Mouse (Mus musculus) neural tube, embryonic 14.5 days (tissue): ENCODE measurements around the gene Barx2. TPM values are rescaled to one million over a fixed set of nuclear protein-coding genes. Genes with fewer than 3 reads are reported as not detected.

ENCODE experiments used
- ATAC-seq: fragments of 200-750 bp; cut with Nextera tagmentation; 2 replicates; pipeline ENCODE4 v1.8.0; 2017; ENCODE audit warnings: low read depth, mild to moderate bottlenecking, moderate TSS enrichment, moderate library complexity
- H3K27ac ChIP-seq: fragments of 300-500 bp; sonication (generic); 2 replicates; pipeline ENCODE4 v1.5.1; 2014; ENCODE audit warnings: low read depth, mild to moderate bottlenecking, control low read depth, low read length, moderate library complexity, mixed read lengths
- H3K27me3 ChIP-seq: fragments of 300-500 bp; sonication (generic); 2 replicates; pipeline ENCODE4 v1.6.1; 2014; ENCODE audit warnings: low read length; ENCODE audit not compliant: control insufficient read depth, insufficient read depth
- H3K36me3 ChIP-seq: fragments of 300-500 bp; sonication (generic); 2 replicates; pipeline ENCODE4 v1.6.1; 2014; ENCODE audit warnings: low read length, mixed read lengths; ENCODE audit not compliant: control insufficient read depth, insufficient read depth
- H3K4me1 ChIP-seq: fragments of 300-500 bp; sonication (generic); 2 replicates; pipeline ENCODE4 v1.6.1; 2014; ENCODE audit warnings: low read length; ENCODE audit not compliant: control insufficient read depth, insufficient read depth
- H3K4me2 ChIP-seq: fragments of 300-500 bp; sonication (generic); 2 replicates; pipeline ENCODE4 v1.6.1; 2014; ENCODE audit warnings: mild to moderate bottlenecking, low read depth, low read length, control low read depth
- H3K4me3 ChIP-seq: fragments of 300-500 bp; sonication (generic); 2 replicates; pipeline ENCODE4 v1.5.1; 2014; ENCODE audit warnings: low read depth, low read length, control low read depth, mixed read lengths
- H3K9ac ChIP-seq: fragments of 300-500 bp; sonication (generic); replicated peaks from 2 replicates; pipeline ENCODE4 v1.6.1; 2014; ENCODE audit warnings: low read depth, mild to moderate bottlenecking, control low read depth, low read length, mixed read lengths
- H3K9me3 ChIP-seq: fragments of 300-500 bp; sonication (generic); 2 replicates; pipeline ENCODE4 v1.6.1; 2016; ENCODE audit warnings: low read length; ENCODE audit not compliant: control insufficient read depth
- WGBS: fragments of 180-500 bp; shearing (Covaris S2); extraction: QIAGEN DNeasy Blood & Tissue Kit; methylation state at CpG from one replicate; pipeline ENCODE4 v1.1.7; 2014; 5-methylcytosine and 5-hydroxymethylcytosine counted together
- polyA plus RNA-seq: library from polyadenylated mRNA; unstranded; fragments of >200 nt; fragmentation: Nextera tagmentation; extraction: Ambion mirVana; gene quantifications from 2 replicates; pipeline ENCODE4 v1.2.1, GENCODE M21; 2014

The Barx2 gene
- polyA plus RNA-seq, 1 experiment from 2014 or later = not detected

DNA sequence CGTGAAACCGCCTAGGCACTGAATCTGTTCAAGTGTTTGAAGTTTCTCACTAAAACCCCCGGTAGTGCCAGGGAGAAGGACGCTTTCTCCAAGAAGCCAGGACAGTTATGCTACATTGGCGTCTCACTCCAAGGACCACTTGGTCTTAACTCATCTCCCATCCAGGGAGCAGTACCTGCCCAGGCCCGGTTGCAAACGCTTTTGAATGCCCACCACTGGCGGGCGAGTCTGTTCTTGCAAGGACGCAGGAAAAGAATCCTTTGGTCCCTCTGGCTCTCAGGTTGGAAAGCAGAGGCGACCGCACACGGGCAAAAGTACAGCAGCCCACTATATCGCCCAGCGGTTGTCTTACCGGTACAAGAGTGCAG lies 725 bp downstream of the Barx2 start:
- Histone ChIP-seq H3K27ac (no peak overlapping the region), H3K36me3 (no peaks in the 10 kb centered on the region), H3K27me3 (peaks cover 55% of the 10 kb centered on the region), H3K4me3 (peak overlapping the region; percentile 45), H3K4me1 (peaks cover 13% of the 10 kb centered on the region), H3K9ac (no peak overlapping the region), H3K9me3 (no peaks in the 10 kb centered on the region), H3K4me2 (peak overlapping the region; percentile 94)
- no peak for ATAC-seq
- 2% methylated on average over 16 of the region's 16 CpGs for WGBS

DNA sequence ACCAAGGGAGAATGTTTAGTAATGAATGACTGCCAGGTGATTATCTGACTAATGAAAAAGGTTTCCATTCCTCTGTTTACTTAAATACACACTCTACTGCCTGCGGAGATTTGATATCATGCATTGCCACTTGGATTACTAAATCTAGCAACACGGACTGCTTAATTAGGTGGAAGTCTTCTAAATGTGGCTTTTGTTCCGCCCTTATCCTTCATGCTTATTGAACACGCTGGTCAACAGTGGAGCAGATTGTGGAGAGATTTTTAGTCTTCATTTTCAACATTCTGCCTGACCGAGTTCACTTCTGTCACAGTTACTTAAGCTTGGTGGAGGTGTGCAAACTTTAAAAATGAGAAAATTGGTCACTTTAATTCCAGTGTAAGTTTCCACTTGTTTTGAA lies 3.0 kb downstream of the Barx2 start:
- Histone ChIP-seq H3K36me3 (no peaks in the 10 kb centered on the region), H3K4me1 (peaks cover 13% of the 10 kb centered on the region), H3K27ac (no peak overlapping the region), H3K4me2 (no peak overlapping the region), H3K9ac (no peak overlapping the region), H3K4me3 (no peak overlapping the region), H3K9me3 (no peaks in the 10 kb centered on the region), H3K27me3 (peaks cover 38% of the 10 kb centered on the region)
- ATAC-seq = no peak
- 63% methylated on average over 5 of the region's 5 CpGs for WGBS

- no peak overlapping the region for H3K4me3 ChIP-seq
- no peak overlapping the region for H3K4me2 ChIP-seq
- no peak for ATAC-seq
- H3K27ac ChIP-seq = no peak overlapping the region
- no peaks in the 10 kb centered on the region for H3K36me3 ChIP-seq
- H3K4me1 ChIP-seq = no peaks in the 10 kb centered on the region
- WGBS = 89% methylated on average over 2 of the region's 2 CpGs
- no peaks in the 10 kb centered on the region for H3K27me3 ChIP-seq
- H3K9ac ChIP-seq = no peak overlapping the region
- H3K9me3 ChIP-seq = no peaks in the 10 kb centered on the region
Observed at GRCm38 (mm10) chr9:31901781-31902180, 11.5 kb downstream of the Barx2 start.

GRCm38 (mm10) chr9:31894775-31895320 lies 18.4 kb downstream of the Barx2 start:
- Histone ChIP-seq H3K9ac (no peak overlapping the region), H3K4me1 (no peaks in the 10 kb centered on the region), H3K9me3 (no peaks in the 10 kb centered on the region), H3K36me3 (no peaks in the 10 kb centered on the region), H3K4me3 (no peak overlapping the region), H3K27ac (no peak overlapping the region), H3K27me3 (no peaks in the 10 kb centered on the region), H3K4me2 (no peak overlapping the region)
- 49% methylated on average over 10 of the region's 10 CpGs for WGBS
- ATAC-seq = no peak

GRCm38 (mm10) chr9:31888333-31888732 lies 24.9 kb downstream of the Barx2 start:
- Histone ChIP-seq H3K36me3 (no peaks in the 10 kb centered on the region), H3K9ac (no peak overlapping the region), H3K9me3 (no peaks in the 10 kb centered on the region), H3K4me3 (no peak overlapping the region), H3K4me2 (no peak overlapping the region), H3K27me3 (no peaks in the 10 kb centered on the region), H3K4me1 (no peaks in the 10 kb centered on the region), H3K27ac (no peak overlapping the region)
- 79% methylated on average over 4 of the region's 4 CpGs for WGBS
- ATAC-seq = no peak

DNA sequence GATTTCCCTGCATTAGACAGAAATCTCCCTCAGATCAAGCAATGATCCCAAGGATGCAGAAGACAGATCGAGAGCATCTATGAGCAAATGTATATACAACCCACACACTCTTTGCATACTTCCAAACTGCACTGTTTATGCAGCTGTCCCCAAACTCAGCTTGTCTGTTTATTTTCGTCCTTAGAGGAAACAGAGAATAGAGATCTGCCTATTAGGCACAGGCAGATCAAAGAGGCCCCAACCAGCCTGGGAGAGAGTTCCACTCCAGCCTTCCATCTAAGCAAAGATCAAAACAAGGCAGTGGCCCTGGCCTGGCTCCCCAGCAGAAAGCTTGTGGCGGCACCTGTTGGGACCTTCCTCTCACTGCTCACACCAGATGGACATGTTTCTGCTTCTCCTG lies 27.0 kb downstream of the Barx2 start:
- Histone ChIP-seq H3K27ac (no peak overlapping the region), H3K27me3 (no peaks in the 10 kb centered on the region), H3K4me3 (no peak overlapping the region), H3K9me3 (no peaks in the 10 kb centered on the region), H3K36me3 (no peaks in the 10 kb centered on the region), H3K4me2 (no peak overlapping the region), H3K4me1 (no peaks in the 10 kb centered on the region), H3K9ac (no peak overlapping the region)
- WGBS = 76% methylated on average over 3 of the region's 3 CpGs
- no peak for ATAC-seq

DNA sequence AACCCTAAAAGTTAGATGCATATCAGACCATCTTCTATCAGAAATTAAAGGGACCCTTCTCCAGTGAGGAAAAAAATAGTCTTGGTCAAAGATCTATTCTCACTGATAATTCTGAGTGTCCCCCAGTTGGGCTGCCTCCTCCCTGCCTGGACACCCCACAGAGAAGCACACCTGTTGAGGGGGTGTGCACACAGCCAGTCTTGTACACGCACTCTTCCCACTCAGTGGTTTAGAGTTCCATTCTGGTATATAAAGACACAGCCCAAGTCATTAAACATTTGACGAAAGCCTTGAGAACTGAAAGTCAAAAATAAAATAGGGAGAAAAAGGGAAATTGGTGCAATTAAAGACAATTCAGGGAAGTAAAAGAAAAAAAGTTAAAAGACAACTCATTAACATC lies 30.9 kb downstream of the Barx2 start:
- H3K27ac ChIP-seq = no peak overlapping the region
- no peaks in the 10 kb centered on the region for H3K9me3 ChIP-seq
- no peak overlapping the region for H3K9ac ChIP-seq
- H3K4me3 ChIP-seq = no peak overlapping the region
- H3K4me2 ChIP-seq = no peak overlapping the region
- no peaks in the 10 kb centered on the region for H3K27me3 ChIP-seq
- no peaks in the 10 kb centered on the region for H3K4me1 ChIP-seq
- 83% methylated on average over 2 of the region's 2 CpGs for WGBS
- H3K36me3 ChIP-seq = no peaks in the 10 kb centered on the region
- ATAC-seq = no peak

GRCm38 (mm10) chr9:31875556-31875955 lies 37.7 kb downstream of the Barx2 start:
- H3K4me2 ChIP-seq = no peak overlapping the region
- ATAC-seq = no peak

DNA sequence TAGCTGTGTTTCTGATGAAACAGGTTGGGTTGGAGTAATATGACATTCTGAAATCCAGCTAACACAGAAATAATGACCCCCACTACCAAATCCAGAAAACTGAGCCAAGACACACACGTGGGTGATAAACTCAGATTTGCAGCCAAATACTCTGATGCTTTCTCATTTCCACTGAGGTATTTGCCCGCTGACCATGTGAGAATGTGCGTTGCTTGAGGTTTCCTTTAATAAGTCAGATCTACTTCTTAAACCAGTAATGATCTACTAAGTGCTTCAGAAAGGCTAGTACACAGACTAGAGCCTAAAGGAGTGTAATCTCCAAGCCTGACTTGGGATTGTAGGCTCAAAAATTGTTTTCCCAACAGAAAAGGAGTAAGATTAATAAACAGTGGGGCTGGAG lies 39.0 kb downstream of the Barx2 start:
- no peak overlapping the region for H3K27ac ChIP-seq
- no peaks in the 10 kb centered on the region for H3K27me3 ChIP-seq
- H3K4me2 ChIP-seq = no peak overlapping the region
- H3K9me3 ChIP-seq = no peaks in the 10 kb centered on the region
- WGBS = 94% methylated on average over 3 of the region's 3 CpGs
- no peak overlapping the region for H3K4me3 ChIP-seq
- no peaks in the 10 kb centered on the region for H3K4me1 ChIP-seq
- ATAC-seq = no peak
- no peak overlapping the region for H3K9ac ChIP-seq
- H3K36me3 ChIP-seq = no peaks in the 10 kb centered on the region

More at GRCm38 (mm10) chr9:31875556-31875955, 37.7 kb downstream of the Barx2 start:
- Histone ChIP-seq H3K27ac (no peak overlapping the region), H3K4me3 (no peak overlapping the region), H3K9ac (no peak overlapping the region), H3K9me3 (no peaks in the 10 kb centered on the region), H3K27me3 (no peaks in the 10 kb centered on the region), H3K4me1 (no peaks in the 10 kb centered on the region), H3K36me3 (no peaks in the 10 kb centered on the region)
- 93% methylated on average over 3 of the region's 3 CpGs for WGBS
